24 mouse cellular contexts compared by ENCODE assay signal in genomic region chr14:95256110-95256509, GRCm38 (mm10).
DNase-seq lines count a peak whose midpoint lies in the region; ATAC-seq and TF ChIP-seq lines count a peak whose summit lies in the region.
"Had no signal": no experiment of that assay in that cellular context is flagged by ENCODE, and none has a peak within 500 bp of the region (broad histone marks: within the 10 kb centered on the region; RNA-seq: fewer than 3 reads in every experiment).

No protein-coding gene starts in this region.

- no peaks in the 10 kb centered on the region for H3K4me1 ChIP-seq in embryonic facial prominence, embryonic 14.5 days (ENCODE audit: control insufficient read depth, insufficient read depth, low read length)
- no peaks in the 10 kb centered on the region for H3K4me1 ChIP-seq in embryonic facial prominence, embryonic 10.5 days
- no peaks in the 10 kb centered on the region for H3K4me1 ChIP-seq in midbrain, embryonic 12.5 days
- no peaks in the 10 kb centered on the region for H3K4me1 ChIP-seq in midbrain, postnatal 0 days (ENCODE audit: insufficient read depth, low read length)
- H3K4me1 ChIP-seq: embryonic facial prominence, embryonic 12.5 days; heart, embryonic 12.5 days; hindbrain, embryonic 15.5 days; kidney, embryonic 15.5 days; midbrain, embryonic 13.5 days had no signal

- H3K9me3 ChIP-seq in embryonic facial prominence, embryonic 14.5 days (ENCODE audit: control insufficient read depth, low read length): no peaks in the 10 kb centered on the region
- H3K9me3 ChIP-seq in embryonic facial prominence, embryonic 10.5 days: no peaks in the 10 kb centered on the region
- no peaks in the 10 kb centered on the region for H3K9me3 ChIP-seq in midbrain, embryonic 12.5 days
- no peaks in the 10 kb centered on the region for H3K9me3 ChIP-seq in midbrain, postnatal 0 days (ENCODE audit: low read length)
- H3K9me3 ChIP-seq: embryonic facial prominence, embryonic 12.5 days; forebrain, embryonic 10.5 days; heart, embryonic 12.5 days; hindbrain, embryonic 15.5 days; kidney, embryonic 15.5 days; midbrain, embryonic 13.5 days had no signal

- no peak for TF ChIP-seq CTCF in midbrain, postnatal 0 days (IDR thresholded peaks at IDR 0.05)
- TF ChIP-seq CTCF in brain, embryonic 14.5 days (IDR thresholded peaks at IDR 0.05; ENCODE audit: borderline replicate concordance, extremely low read depth, insufficient read depth, insufficient read length): no peak

- no peak overlapping the region for H3K4me2 ChIP-seq in embryonic facial prominence, embryonic 14.5 days (ENCODE audit: low read depth, low read length)
- no peak overlapping the region for H3K4me2 ChIP-seq in midbrain, embryonic 12.5 days (replicated peaks)
- no peak overlapping the region for H3K4me2 ChIP-seq in midbrain, postnatal 0 days (ENCODE audit: low read depth, low read length, poor library complexity, severe bottlenecking)
- H3K4me2 ChIP-seq: embryonic facial prominence, embryonic 12.5 days; heart, embryonic 12.5 days; hindbrain, embryonic 15.5 days; kidney, embryonic 15.5 days; midbrain, embryonic 13.5 days had no signal

- no peak for ATAC-seq in embryonic facial prominence, embryonic 14.5 days (ENCODE audit: low read depth)
- peak; percentile 80 for ATAC-seq in midbrain, embryonic 12.5 days (ENCODE audit: low FRiP score, low read depth)
- no peak for ATAC-seq in midbrain, postnatal 0 days (ENCODE audit: low FRiP score)
- ATAC-seq: forebrain, postnatal 0 days; inflammation-experienced regulatory T-cells, adult 6 months; midbrain, embryonic 13.5 days had no signal

- TF ChIP-seq POLR2A in brain, embryonic 14.5 days (IDR thresholded peaks at IDR 0.05; ENCODE audit: borderline replicate concordance, extremely low read depth, insufficient read depth, insufficient read length, poor library complexity, severe bottlenecking): no peak

- no peak overlapping the region for H3K9ac ChIP-seq in embryonic facial prominence, embryonic 14.5 days (ENCODE audit: low read depth, low read length)
- no peak overlapping the region for H3K9ac ChIP-seq in midbrain, embryonic 12.5 days (replicated peaks)
- no peak overlapping the region for H3K9ac ChIP-seq in midbrain, postnatal 0 days (replicated peaks; ENCODE audit: low read length, poor library complexity, severe bottlenecking)
- H3K9ac ChIP-seq: embryonic facial prominence, embryonic 12.5 days; forebrain, postnatal 0 days; heart, embryonic 12.5 days; hindbrain, embryonic 15.5 days; kidney, embryonic 15.5 days; liver, embryonic 14.5 days; midbrain, embryonic 13.5 days had no signal

- no peak overlapping the region for H3K27ac ChIP-seq in embryonic facial prominence, embryonic 14.5 days (replicated peaks; ENCODE audit: low read depth, low read length)
- H3K27ac ChIP-seq in embryonic facial prominence, embryonic 10.5 days (replicated peaks): no peak overlapping the region
- H3K27ac ChIP-seq in midbrain, embryonic 12.5 days (replicated peaks): no peak overlapping the region
- H3K27ac ChIP-seq in midbrain, postnatal 0 days (ENCODE audit: low read depth, low read length): no peak overlapping the region
- H3K27ac ChIP-seq: embryonic facial prominence, embryonic 12.5 days; forebrain, embryonic 10.5 days; heart, adult 2 months; hindbrain, embryonic 15.5 days; kidney, embryonic 15.5 days; liver, embryonic 14.5 days; midbrain, embryonic 13.5 days had no signal

- H3K36me3 ChIP-seq in embryonic facial prominence, embryonic 14.5 days (ENCODE audit: control insufficient read depth, insufficient read depth, low read length): no peaks in the 10 kb centered on the region
- no peaks in the 10 kb centered on the region for H3K36me3 ChIP-seq in embryonic facial prominence, embryonic 10.5 days (replicated peaks)
- no peaks in the 10 kb centered on the region for H3K36me3 ChIP-seq in midbrain, embryonic 12.5 days
- no peaks in the 10 kb centered on the region for H3K36me3 ChIP-seq in midbrain, postnatal 0 days (ENCODE audit: insufficient read depth, low read length)
- H3K36me3 ChIP-seq: embryonic facial prominence, embryonic 12.5 days; forebrain, embryonic 10.5 days; G1E; heart, embryonic 12.5 days; hindbrain, embryonic 15.5 days; kidney, embryonic 15.5 days; midbrain, embryonic 13.5 days had no signal

- 81% methylated on average over 4 of the region's 4 CpGs for WGBS in embryonic facial prominence, embryonic 14.5 days
- 81% methylated on average over 4 of the region's 4 CpGs for WGBS in embryonic facial prominence, embryonic 10.5 days
- 38% methylated on average over 4 of the region's 4 CpGs for WGBS in midbrain, embryonic 12.5 days
- 36% methylated on average over 4 of the region's 4 CpGs for WGBS in midbrain, postnatal 0 days

- H3K4me3 ChIP-seq in embryonic facial prominence, embryonic 14.5 days (ENCODE audit: low read depth, low read length): no peak overlapping the region
- no peak overlapping the region for H3K4me3 ChIP-seq in embryonic facial prominence, embryonic 10.5 days
- no peak overlapping the region for H3K4me3 ChIP-seq in midbrain, embryonic 12.5 days
- H3K4me3 ChIP-seq in midbrain, postnatal 0 days (ENCODE audit: low read depth, low read length): no peak overlapping the region
- H3K4me3 ChIP-seq: embryonic facial prominence, embryonic 12.5 days; forebrain, embryonic 10.5 days; heart, adult 2 months; heart, embryonic 12.5 days; hindbrain, embryonic 15.5 days; kidney, embryonic 15.5 days; midbrain, embryonic 13.5 days had no signal

- DNase-seq in embryonic facial prominence, embryonic 14.5 days (ENCODE audit: low spot score): peak; percentile 2
- DNase-seq in embryonic facial prominence, embryonic 10.5 days (ENCODE audit: low spot score): no peak
- no peak for DNase-seq in midbrain, postnatal 0 days (ENCODE audit: low spot score)
- DNase-seq in brain, embryonic 14.5 days (ENCODE audit: low read depth): peak; percentile 13
- DNase-seq in thymus, postnatal 4 days: no peak
- DNase-seq: cerebellum, adult 18-20 months; cerebellum, postnatal 14 days; forebrain, postnatal 0 days; heart, adult 2 months; heart, postnatal 4 days; kidney, adult 18-20 months; liver; lung, adult 2 months; lung, postnatal 14 days had no signal

- H3K27me3 ChIP-seq in embryonic facial prominence, embryonic 14.5 days (replicated peaks; ENCODE audit: control insufficient read depth, insufficient read depth, low read length): no peaks in the 10 kb centered on the region
- H3K27me3 ChIP-seq in embryonic facial prominence, embryonic 10.5 days (replicated peaks; ENCODE audit: low read depth, poor library complexity, severe bottlenecking): no peaks in the 10 kb centered on the region
- H3K27me3 ChIP-seq in midbrain, embryonic 12.5 days: no peaks in the 10 kb centered on the region
- no peaks in the 10 kb centered on the region for H3K27me3 ChIP-seq in midbrain, postnatal 0 days (ENCODE audit: insufficient read depth, low read length)
- H3K27me3 ChIP-seq: embryonic facial prominence, embryonic 12.5 days; heart, embryonic 12.5 days; hindbrain, embryonic 15.5 days; kidney, embryonic 15.5 days; midbrain, embryonic 13.5 days had no signal

Comparison
In these comparisons a context has a peak if more than half of its experiments do, and no peak if none do; other contexts are left out.
1. DNase-seq: peak in embryonic facial prominence, embryonic 14.5 days (single experiment) and brain, embryonic 14.5 days (single experiment); none in embryonic facial prominence, embryonic 10.5 days (single experiment), midbrain, postnatal 0 days (single experiment) and thymus, postnatal 4 days (single experiment).